Mouse (Mus musculus) spleen, adult 12 weeks (tissue): ENCODE measurements around the gene Btbd10.

Experiments
- DNase-seq: peaks from one replicate; pipeline ENCODE4 v3.0.0; 2022; ENCODE audit warnings: low spot score

The Btbd10 gene

DNA sequence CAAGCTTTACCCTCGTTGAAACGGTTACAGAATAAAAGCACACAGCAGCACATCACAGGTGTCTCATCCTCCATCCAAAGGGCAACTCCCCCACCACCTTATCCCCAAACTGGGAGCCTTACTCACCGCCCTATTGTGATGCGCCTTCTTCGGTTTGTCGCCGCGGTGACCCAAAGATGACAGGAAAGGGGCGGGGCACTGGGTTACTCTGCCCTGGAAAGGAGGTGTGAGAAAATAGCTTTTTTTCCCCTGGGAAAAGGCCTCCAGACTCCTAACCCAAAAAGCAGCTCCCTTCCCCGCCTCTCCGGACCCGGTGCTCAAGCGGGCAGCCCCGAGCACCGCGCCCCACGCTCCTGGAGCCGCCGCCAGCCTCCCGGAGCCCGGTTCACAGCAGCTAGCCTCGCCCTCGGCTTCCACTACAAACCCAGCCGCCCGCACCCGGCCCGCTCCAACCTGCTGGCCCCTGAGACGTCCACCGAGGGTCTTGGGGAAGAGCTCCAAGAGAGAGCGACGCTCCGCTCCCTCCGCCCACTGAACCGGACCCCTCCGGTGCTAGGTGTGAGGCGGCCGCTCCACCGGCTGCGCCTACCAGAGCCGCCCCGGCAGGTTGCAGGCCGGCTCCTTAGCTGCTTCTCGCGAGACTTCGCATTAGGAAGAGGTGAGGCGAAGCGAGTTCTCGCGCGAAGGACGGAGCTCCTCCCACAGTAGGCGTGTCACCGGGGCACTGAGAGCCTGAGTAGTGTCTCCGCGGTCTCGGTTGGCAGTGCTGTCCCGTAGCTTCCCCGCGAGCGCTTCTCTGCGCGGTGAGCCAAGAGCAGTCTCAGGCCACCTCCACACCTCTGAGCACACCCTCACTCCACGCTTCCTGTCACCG, at the start of gene Btbd10:
Gene Btbd10 (minus strand): TSS at position 647 of the 874 bp plus-strand sequence.
- peak; percentile 97 for DNase-seq

DNA sequence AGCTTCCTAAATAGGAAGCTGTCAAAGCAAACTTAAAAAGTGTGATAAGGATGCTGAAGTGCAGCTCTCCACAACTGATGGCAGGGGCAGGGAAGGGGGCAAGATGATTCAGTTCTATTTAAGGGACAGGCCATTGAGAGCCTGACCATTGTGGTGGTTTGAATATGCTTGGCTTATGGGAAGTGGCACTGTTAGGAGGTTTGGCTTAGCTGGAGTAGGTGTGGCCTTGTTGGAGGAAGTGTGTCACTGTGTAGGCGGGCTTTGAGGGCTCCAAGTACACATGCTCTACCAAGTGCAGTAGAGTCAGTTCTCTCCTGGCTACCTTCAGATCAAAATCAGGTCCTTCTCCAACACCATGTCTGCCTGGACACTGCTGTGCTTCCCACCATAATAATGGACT, 47.3 kb upstream of the Btbd10 start:
- DNase-seq, result no peak

DNA sequence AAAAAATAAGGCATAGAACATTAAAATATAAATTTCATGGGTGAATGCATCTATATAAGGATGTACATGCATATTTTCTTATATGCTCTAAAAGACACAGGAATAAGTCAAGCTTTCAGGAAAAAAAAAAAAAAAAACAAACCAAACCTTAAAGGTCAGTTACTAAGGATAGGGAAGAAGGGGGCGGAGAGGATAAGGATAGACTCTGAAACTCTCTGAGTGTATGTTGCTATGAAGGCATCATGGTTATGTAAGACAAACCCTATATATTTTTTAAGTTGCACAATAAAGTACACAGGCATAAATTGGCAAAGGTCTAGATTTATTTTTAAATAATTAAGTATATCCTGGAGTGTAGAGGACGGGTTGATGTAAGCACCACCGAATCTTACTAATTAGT, 46.1 kb upstream of the Btbd10 start:
- no peak for DNase-seq

DNA sequence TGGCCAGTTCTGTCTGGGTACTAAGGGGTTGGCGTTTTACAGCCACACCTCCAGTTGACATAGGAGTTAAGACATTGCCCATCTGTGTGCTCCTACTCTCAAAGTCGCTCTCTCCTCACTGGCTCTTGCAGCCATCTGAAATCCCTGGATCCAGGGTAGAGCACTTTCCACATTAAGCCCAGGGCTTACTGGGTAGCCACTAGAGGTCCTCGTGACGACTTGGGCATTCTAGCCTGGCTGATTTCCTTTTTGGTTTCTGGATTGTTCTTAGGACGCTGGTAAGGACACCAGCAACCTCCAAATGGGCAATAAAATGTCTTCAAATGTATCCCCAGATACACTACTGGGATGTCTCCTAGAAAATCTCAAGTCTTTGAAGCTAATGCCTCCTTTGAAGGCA, 39.5 kb upstream of the Btbd10 start:
- DNase-seq, result no peak

DNA sequence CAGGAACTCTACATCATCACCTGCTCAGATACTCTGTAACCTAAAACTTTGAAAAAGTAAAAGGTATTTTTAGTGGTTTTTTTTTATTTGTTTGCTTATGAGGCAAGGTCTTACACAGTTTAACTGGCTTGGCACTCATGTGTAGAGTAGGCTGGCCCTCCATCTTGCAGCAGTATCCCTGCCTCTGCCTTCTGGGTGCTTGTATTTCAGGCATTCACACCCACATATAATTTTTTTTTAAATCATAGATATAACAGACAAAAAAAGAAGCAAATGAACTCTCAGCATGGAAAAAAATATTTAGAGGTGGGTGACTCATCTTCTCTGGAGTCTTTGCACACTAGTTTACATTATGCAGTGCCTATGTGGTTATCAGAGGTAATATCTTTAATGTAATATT, 28.9 kb upstream of the Btbd10 start:
- no peak for DNase-seq

DNA sequence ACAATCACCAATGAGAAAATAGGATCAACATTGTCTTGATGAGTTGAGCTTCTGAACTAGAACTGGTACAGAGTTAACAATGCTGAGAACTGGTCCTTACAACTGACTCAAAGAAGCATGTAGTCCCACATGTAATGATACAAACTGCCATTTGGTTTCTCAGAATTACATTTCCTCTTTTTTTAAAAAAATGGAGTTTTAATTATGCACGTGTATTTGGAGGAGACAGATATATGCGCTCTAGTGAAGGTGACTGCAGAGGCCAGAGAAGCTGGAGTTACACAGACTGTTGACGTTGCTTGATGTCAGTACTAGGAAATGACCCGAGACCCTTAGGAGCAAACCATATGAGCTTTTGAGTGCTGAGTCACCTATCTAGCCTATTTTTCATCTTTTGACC, 27.5 kb upstream of the Btbd10 start:
- no peak for DNase-seq

DNA sequence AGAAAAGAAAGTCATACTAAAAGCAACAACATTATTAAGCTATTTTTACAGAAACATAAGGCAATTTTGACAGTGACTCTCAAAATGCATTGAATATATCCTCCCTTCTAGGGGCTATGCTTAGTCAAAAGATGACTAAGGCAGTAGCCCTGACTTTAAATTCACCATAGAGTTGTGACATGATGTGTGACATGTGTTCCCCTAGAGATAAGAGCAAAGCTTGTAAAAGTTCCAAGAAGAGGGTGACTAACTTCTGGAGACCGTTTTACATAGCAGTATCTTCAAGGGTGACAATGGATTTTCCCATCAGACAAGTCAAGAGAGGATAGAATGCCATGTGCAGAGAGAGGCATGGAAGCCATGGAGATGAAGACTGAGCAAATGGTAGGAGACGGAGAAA, 22.4 kb upstream of the Btbd10 start:
- DNase-seq, result no peak

DNA sequence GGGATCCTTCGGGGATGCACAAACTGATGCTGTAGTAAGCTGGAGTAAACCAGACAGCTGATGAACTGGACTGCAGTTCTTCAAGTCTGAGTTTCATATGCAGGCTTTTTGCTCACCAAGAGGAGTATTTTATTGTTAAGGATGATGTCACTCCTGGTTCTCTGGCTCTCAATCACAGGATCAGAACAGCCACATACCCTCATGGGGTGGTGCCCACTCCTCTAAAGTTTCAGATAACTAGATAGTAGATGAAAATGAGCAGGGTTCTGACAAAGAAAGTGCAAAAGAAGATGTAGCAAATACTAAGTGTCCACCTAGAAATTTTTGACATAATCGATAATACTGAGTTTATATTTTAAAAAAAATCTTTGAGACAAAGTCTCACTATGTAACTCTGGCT, 19.3 kb upstream of the Btbd10 start, which contains the start of gene Pth:
Gene Pth (minus strand): TSS at position 101 of the 400 bp plus-strand sequence.
- no peak for DNase-seq

DNA sequence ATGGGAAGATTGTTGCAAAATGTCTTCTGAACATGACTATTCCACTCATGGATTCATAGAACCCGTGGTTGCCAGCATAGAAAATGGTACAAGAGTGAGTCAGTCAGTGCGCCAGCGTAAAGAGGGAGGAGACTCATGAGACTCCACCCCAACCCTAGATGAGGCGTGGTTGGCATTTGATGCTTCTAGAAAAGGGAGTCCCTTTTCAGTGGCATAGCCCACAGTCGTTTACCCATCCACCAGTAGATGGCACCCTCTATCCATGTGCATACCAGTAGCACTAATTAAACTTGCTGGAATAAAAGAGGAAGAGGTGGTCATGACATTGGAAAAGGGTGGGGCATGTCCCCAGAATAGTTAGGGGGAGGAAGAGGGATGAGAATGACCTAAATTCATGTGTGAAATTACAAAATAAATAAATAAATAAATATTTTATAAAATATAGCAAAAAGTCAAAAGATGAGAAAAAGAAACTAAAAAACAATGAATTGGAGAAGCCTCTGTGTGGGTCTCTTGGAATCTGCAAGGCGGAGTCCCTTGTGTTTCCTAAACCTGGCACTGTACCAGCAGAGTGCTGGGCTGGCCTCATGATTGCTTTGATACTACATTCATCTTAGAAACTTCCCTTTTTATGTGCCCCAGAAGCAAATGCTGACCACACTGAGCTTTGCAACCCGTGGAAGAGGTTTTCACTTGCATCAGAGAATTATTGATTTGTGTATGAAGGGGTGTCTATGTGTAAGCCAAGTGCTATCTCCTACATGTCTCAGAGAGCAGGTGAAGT, 8.9 kb upstream of the Btbd10 start:
- peak; percentile 58 for DNase-seq

DNA sequence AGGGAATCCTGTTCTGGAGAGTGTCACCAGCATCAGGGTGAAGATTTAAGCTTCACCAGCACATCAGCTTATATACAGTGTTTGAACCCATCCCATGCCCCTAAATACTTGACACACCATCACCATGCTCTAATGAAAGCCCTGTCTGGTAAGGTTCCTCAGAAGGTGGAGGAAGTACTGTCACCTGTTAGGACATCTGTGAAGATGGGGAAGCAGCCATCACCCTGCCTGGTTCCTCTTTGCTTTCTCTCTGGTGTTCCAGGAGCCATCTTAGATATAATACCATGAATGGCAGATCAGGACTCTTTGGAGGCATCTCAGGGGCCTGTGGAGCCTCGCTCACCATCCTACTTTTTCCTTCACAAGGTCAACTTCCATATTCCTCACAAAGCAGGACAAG, 3.5 kb upstream of the Btbd10 start:
- DNase-seq, result no peak

DNA sequence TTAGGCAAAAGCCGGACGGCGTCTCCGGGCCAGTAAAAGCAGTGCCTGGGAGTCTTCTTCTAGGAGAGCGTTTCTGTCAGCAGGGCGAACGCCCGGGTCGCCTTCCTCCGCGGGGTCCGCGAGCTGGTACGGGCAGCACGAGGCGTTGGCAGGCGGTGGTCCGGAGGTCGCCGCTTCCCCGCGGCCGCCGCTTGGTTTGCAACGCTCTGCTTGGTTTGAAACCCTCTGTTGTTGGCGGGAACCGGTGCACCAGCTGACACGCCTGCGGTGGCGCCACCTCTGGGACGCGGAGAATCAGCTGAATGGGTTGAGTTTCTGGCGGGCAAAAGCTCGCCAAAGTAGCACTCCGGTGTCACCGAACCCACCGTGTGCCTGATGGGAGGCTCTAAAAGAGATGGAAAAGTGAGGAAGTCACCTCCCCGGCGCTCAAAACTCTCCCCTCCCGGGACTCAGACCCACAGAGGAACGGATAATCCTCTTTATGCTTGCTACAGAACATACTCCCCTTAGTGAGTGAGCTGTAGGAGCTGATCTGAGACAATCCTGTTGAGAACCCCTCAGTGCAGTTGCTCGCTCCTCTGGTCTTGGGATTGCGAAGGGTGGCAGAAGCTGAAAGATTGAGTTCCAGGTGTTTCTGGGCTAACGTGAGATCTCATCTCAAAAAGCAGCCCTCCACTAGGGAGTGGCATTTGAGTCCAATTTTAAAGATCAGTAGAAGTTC, 588 bp upstream of the Btbd10 start:
- DNase-seq, result no peak

DNA sequence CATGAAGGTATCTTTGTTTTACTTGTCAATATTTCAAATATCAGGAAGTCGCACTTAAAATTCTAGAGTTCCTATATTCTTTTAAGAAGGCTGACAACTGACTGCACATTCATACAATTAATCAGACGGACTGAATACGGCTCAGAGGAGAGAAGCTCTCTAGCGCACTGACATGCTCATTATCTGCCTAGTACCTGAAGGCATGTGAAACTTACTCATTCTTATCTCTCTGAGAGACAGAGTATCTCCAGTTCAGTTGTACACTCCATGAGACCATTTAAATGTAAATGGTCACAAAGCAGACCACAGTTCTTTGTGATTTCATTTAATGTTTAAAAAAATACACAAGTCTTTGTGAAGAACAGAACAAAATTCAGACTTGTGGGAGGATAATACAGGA, 1.8 kb downstream of the Btbd10 start:
- DNase-seq, result no peak

DNA sequence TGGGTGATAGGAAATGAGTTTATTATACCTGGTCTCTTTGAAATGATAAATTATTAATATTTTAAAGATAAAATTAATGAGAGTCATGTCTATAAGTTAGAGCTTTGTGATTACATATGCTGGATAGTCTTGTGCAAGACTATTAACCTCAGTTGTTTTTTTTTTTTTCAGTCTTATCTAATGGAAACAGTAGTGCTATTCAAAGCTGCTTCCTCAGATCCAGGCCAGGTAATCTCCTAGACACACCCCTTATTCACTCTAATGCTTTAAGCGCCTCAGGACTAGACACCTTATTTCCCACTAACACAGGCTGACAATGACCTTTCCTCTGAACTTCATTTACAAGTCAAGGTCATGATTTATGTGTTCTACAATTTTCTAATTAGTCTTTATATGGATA, 20.1 kb downstream of the Btbd10 start:
- DNase-seq, result no peak

DNA sequence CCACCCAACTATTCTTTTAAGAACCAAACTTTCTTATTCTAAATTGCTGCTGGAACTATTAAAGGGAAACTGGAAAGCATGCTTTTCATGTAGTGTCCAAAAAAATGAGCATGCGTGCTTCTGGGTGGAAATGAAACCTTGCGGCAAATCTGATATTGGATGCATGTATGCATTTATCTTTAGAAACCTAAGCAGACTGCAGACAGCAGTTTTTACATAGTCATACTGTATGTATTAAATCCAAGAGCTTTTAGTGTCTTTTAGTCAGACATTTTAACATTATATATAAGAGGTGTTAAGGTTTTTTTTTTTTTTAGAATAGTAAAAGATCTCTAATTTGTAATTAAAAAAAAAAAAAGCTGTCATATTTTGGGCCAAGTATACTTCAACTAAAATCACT, 21.5 kb downstream of the Btbd10 start:
- DNase-seq, result no peak

DNA sequence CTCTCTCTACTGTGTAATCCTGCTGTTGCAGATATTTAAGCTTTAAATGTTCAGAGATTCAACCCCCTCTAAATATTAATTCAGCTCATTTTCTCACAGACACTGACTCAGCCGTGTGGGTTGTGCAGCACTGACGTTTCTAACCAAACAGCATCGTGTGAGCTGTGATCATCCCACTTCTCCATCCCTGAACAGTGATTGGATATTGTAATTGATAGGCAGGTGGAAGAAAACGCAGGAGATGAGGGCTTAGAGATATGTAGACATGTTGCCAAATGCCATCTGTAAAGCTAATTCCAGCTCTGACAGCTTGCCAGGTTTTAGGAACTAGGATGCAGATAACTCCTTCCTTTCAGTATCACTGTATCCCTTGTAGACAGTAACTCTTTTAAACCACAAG, 21.9 kb downstream of the Btbd10 start:
- DNase-seq, result no peak

DNA sequence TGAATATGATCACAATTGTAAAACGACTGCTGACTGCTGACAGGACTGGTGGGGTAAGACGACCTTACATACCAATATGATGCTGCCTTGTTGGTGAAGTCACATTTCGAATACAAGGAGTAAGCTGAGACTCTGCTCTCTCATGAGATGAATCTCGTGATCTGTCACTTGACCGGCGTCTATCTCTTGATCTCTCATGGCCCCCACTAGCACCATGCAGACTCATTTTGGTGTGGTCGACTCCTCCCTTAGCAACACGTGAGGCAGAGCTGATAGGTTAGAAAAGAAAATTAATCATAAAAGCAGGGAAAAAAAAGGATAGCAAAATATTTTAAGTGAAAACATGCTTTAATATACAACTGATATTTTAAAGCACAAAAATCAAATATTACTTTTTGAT, 33.9 kb downstream of the Btbd10 start:
- DNase-seq, result no peak

DNA sequence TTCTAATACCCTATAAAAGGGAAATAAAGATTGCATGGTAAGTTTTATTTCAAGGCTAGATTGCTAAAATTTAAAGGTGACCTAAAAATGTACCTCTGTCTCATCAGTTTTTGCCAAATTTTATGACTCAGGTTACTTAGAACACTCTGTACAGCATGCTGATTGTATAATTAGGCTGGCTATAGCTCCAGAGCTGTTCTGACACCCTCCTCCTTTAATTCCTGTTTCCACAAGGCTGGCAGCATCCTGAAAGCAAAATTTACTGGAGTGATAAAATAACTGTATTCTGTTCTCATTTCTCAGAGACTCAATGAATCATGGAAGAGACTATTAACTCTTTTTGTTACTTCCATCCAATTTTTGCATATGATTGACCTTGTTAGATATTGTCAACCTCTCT, 35.2 kb downstream of the Btbd10 start:
- no peak for DNase-seq

DNA sequence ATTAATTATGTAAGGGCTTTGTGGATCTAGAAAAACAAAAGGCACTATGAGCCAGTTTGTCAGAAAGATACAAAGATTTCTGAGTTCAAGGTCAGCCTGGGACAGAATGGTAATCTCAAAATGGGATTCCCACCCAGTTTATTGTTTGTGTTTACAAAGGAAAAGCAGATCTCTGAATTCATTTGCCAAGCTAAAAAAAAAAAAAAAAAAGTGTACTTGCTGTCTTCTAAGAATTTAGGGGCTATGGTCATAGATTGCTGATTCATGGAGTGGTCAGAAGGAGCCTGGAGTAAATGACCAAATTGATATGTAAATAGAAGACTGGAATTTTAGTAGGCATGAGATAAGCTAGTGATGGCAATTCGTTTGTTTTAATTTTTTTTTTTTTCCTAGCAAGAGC, 49.1 kb downstream of the Btbd10 start:
- no peak for DNase-seq

DNA sequence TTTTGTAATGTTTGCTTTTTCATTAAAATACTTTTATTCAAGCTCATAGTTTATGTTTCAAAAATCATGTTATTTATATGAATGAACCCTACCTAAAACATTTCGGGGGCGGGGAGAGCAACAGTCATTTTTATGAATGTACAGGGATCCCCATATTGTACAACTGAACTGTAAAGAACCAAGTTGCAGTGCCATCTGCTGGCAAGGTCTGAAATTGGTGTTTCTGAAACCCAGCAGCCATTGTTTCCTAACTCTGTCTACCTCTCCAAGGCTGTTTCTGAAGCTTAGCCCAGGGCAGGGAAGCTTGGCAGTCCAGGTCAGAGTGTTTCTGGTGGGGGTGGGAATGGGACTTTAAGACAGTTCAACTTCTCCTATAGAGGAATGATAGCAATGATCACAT, 57.4 kb downstream of the Btbd10 start:
- no peak for DNase-seq

DNA sequence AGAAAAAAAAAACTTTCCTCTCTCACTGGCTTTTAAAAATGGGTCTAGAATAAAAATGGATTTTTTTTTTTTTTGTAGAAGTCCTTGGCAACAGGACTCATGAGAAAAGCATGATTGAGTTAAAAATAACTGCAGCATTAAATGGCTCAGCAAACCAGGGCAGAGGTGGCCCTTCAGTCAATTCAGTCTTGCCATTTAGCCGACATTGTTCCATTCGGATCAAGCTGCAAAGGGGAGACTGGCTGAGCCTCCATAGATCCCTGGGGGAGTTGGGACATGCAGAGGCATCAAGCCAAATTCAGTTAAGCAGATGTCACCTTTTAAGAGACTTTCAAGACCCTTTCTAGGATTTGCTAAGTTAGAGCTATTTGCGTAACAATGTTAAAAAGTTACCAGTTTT, 59.1 kb downstream of the Btbd10 start:
- DNase-seq, result no peak

DNA sequence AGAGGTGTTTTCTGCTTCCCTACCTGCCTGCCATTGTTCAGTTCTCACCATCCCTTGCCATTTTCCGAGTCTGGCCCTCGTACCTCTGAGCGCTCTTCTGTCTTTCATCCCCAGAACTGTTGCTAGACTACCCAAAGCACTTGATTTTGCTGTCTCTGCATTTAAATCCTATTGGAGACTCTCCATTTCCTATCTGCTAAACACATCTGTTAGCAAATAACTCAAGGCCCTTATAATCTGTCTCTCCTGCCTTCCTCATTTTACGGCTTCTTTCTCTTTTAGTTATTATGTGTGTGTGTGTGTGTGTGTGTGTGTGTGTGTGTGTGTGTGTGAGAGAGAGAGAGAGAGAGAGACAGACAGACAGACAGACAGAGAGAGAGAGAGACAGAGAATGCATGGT, 71.4 kb downstream of the Btbd10 start:
- DNase-seq, result no peak

DNA sequence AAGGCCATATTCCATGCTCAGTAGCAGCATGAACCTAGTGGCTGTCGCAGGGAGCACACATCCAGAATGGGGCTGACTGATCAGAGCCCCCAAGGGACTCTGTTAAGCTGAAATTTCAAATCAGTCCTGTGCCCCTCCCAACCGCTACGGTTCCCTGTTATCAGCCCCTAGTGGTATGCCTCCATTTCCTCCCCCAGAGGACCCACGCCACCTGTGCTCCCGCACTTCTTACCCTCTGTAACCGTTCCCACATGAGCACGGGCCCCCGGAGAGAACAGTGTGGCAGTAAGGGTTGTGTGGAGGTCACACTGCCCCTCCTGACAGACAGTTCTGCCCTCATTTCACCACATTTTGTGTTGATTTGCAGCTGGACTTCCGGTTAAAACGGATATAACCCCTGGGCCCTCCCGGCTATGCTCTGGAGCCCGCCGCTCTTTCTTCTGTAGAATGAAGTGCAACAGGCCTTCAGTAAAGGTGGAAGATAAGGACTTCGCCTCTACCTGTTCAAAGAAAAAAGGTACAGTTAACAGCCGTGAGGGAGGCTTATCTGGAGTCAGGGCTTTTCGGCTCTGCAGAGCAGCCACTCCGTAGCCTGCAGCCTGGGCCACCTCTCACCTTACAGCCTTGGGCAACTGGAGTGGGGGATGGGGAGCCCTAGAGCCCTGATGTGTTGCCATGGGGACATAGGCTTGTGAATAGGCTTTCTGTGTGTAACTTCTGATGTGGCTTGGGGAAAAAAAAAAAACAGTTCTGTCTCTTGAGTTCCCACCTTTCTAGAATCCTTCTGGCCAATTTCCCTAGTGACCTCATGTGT, 73.9 kb downstream of the Btbd10 start:
- peak; percentile 31 for DNase-seq
